Mouse (Mus musculus) leukemia stem cell, adult 10-12 weeks (primary cell): Measurements from ENCODE around the gene Frat2. TPM values are rescaled to one million over a fixed set of nuclear protein-coding genes. Genes with fewer than 3 reads are reported as not detected.

Experiments used
- polyA plus RNA-seq: library from polyadenylated mRNA; stranded (reverse); fragments of >175 nt; gene quantifications from 2 replicates; pipeline ENCODE4 v1.2.3, GENCODE M21; 2012; ENCODE audit warnings: low replicate concordance

The Frat2 gene
- polyA plus RNA-seq = 22.1 and 29.2 TPM in 2 replicates

GRCm38 (mm10) chr19:41847992-41848851, at the start of gene Frat2:
Gene Frat2, minus strand, starts transcription at chr19:41848132.

GRCm38 (mm10) chr19:41895460-41896318, 47.8 kb upstream of the Frat2 start, which contains the start of gene Rrp12:
Gene Rrp12, minus strand, starts transcription at chr19:41896173.

DNA sequence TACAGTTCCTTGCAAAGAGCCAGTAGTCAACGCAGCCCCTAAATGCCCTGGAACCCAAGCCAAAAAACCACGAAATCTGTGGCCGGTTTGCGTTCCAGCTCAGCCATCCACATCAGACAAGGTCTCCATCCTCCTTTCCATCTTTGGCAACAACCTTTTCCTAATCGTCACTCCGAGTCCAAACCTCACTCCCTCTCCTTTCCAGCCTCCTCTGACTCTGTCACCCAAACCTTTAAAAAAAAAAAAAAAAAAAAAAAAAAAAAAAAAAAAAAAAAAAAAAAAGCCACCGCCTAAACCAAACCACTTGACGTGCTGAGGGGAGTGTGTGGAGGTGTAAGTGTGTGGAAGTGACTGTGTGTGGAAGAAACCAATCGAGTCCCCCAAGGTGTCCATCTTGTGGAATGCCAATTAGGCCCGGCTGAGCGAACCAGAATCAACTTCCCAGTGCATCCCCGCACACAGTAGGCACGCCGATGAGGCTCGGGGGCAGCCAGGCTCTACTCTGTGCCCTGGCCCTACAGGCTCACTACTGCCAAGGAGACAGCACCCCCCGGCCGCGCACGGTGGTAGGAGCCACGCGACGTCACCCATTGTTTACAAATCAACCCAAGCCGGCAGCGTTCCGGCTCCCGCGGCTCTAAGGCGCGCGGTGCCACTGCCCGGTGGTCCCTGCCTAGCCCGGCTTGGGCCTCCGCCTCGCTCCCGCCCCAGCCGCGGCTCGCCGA, 18.4 kb downstream of the Frat2 start, which contains the start of gene Frat1:
Gene Frat1, plus strand, starts transcription at position 590 of the 725 bp plus-strand sequence.

GRCm38 (mm10) chr19:41801742-41802369, 46.1 kb downstream of the Frat2 start, which contains the start of gene Arhgap19:
Gene Arhgap19, minus strand, starts transcription at chr19:41802047.

Other genes starting within 250 kb of the Frat2 start
- gene Slit1, start 104.5 kb downstream of the Frat2 start, polyA plus RNA-seq = 0.07 TPM in 1 of 2 replicates, not detected in the other
- 2.7 and 3.8 TPM in 2 replicates for gene Arhgap19, start 46.1 kb downstream of the Frat2 start, polyA plus RNA-seq
- gene Frat1, start 18.2 kb downstream of the Frat2 start, polyA plus RNA-seq = 54.1 and 63.1 TPM in 2 replicates
- gene Rrp12, start 48.0 kb upstream of the Frat2 start, polyA plus RNA-seq = 14.9 and 24.9 TPM in 2 replicates
- 45.6 and 62.6 TPM in 2 replicates for gene Pgam1, start 63.8 kb upstream of the Frat2 start, polyA plus RNA-seq
- 5.5 and 21.0 TPM in 2 replicates for gene Exosc1, start 85.3 kb upstream of the Frat2 start, polyA plus RNA-seq
- 20.4 and 33.6 TPM in 2 replicates for gene Zdhhc16, start 85.3 kb upstream of the Frat2 start, polyA plus RNA-seq
- 5.1 and 29.0 TPM in 2 replicates for gene Mms19, start 133.0 kb upstream of the Frat2 start, polyA plus RNA-seq
- 6.3 and 8.7 TPM in 2 replicates for gene Ubtd1, start 133.6 kb upstream of the Frat2 start, polyA plus RNA-seq
- 0.55 and 1.0 TPM in 2 replicates for gene Ankrd2, start 187.9 kb upstream of the Frat2 start, polyA plus RNA-seq
- gene Hoga1, start 197.5 kb upstream of the Frat2 start, polyA plus RNA-seq = not detected in 2 replicates
- gene 4933411K16Rik, start 204.1 kb upstream of the Frat2 start, polyA plus RNA-seq = not detected in 2 replicates
- 0.09 and 0.50 TPM in 2 replicates for gene Morn4, start 238.2 kb upstream of the Frat2 start, polyA plus RNA-seq
- 16.8 and 26.8 TPM in 2 replicates for gene Pi4k2a, start 242.3 kb upstream of the Frat2 start, polyA plus RNA-seq